Mouse (Mus musculus) retina, postnatal 1 day (tissue): ENCODE measurements around the gene Them5.

Source experiments
- DNase-seq: peaks from one replicate; pipeline ENCODE4 v3.0.0-alpha.2; 2012

The Them5 gene

GRCm38 (mm10) chr3:94372641-94373040 is 30.7 kb downstream of the Them5 start, which contains the start of gene Rorc:
Gene Rorc, plus strand, starts transcription at chr3:94372794.
- DNase-seq, result peak; percentile 32

DNA sequence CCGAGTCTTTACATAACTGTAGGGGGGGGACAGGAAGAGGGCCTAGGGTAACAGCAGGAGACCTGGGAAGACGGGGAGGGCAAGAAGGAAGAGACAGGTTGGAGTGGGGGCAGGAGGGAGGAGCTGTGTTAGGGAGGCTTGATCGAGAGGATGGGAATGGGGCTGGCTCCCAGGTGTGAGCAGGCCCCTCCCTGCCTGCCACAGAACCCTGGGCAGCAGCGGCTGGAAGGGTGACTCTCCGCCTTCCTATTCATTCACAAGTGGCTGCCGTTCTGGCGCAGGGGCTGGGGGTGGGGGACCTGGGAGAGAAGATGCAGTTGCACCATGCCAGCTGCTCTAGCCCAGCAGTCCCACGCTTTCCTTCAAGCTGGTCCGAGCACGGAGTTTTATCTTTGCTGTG is 31.2 kb downstream of the Them5 start:
- DNase-seq, result peak; percentile 44

DNA sequence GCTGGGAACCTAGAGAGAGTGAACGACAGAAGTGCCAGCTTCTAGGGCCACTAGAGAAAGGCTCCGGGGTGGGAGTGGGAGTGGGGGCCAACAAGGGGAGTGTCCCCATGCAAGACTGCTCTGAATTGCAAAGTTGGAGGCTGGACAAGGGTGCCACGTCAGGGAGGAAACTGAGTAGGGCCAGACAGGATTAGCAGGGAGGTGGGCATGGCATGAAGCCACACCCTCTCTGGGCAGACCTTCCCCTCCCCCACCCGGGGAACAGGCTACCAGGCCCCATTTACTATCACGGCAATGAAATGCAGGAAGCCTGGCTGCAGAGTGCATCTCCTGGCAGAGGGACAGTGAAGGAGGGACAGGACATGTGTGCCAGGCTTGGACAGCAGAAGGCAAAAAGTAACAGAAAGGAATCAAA is 31.7 kb downstream of the Them5 start:
- DNase-seq, result peak; percentile 67

DNA sequence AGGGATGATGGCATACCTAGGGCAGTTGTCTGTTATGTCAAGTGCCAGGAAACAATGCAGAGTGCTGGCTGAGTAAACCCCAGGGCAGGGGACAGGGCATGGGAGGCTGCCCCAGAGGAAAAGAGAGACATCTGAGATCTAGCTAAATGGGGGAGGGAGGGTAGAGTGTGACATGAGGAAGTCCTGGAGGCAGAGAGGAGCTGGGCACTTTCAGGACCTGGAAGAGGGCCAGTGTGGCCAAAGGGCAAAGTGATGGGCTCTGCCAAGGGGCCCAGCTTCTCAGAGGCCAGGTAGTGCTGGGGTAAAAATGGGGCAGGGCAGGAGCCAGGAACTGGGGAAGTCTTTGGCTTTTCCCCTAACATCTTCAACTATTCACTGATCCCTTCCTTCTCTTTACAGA is 32.7 kb downstream of the Them5 start:
- no peak for DNase-seq

DNA sequence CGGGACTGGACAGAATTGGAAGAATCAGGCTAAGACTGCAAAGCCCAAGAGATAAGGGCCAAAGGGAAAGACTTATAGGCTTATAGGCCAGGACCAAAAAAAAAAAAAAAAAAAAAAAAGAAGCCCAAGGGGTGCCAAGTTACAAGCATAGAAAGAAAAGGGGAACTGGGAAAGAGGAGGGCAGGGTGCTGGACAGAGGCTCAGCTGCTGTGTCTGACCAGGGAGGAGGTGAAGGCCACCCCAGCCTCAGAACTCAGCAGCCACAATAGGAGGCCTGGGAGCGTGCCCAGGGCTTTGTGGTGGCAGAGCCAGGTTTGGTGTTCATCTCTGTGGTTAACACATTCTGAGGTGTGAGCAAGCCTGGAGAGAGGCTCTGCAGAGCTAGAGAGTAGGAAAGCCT is 33.2 kb downstream of the Them5 start:
- no peak for DNase-seq

DNA sequence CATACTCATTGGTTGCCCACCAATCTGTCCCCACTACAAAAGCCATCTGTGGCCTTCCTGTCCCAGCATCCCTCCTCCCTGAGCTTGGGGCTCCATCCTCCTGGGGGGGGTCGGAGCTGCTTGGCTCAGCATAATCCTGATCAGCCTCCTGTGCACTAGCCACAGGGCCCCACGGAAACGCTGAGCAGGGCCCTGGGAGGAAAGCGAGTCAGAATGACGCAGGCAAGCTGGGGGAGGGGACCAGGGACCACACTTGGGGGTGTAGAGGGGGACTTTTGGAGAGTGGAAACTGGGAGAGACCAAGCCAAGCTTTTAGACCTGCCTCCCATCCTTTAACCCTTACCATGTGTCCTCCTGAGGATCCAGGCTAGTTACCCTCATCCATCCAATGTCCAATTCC is 34.0 kb downstream of the Them5 start:
- no peak for DNase-seq

DNA sequence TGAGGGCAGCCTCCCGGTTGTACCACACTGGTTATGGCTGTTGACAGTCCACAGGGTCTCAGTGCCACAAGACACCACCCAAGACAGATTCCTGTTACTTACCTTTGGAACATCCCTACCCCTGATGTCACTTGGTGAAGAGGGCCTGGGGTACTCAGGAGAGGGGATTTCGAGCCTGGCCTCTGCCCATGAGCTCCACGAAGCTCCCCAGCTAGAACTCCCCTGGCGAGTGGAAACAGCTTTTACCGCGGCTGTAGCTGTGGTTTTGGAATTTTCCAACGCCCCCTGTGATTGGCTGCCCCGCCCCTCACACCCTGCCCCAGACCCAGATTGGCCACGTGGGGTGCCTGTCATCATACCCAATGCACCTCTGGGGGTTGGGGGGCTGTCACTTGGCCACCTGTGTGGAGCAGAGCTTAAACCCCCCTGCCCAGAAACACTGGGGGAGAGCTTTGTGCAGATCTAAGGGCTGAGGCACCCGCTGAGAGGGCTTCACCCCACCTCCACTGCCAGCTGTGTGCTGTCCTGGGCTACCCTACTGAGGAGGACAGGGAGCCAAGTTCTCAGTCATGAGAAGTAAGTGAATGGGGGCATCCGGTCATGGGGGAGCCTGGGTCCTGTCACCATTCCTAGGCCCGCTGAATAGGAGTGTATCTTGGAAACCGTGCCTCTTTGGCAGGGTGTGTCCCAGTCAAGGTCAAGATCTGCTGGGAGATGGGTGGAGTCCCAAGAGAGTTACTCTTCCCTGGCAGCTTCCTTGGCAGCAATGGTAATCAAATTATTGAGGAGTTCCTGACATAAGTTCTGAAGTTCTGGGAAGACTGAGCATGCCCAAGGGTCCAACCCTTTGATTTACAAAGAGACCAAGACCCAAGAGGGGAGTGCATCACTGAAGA is 35.4 kb downstream of the Them5 start:
- DNase-seq, result no peak

GRCm38 (mm10) chr3:94379831-94380510 is 38.1 kb downstream of the Them5 start:
- no peak for DNase-seq

DNA sequence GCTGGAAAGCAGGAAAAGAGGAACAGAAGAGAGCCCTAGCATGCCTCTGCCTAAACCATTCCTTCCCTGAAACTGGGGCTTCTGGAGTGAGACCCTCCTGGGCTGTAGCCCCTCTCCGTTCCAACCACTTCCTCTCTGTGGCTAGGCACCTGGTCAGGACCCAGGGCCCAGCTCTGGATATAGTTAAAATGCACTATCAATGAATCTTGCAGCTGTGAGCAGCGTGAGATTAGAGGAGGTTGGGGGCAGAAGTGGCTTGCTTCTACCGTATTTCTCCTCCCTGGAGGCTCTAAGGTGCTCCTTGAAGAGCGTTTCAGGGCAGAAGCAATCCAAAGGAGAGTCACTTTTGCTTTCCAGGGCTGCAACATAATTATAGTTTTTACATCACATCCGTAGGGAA is 40.4 kb downstream of the Them5 start:
- DNase-seq, result no peak

- no peak for DNase-seq
These were observed 41.6 kb downstream of the Them5 start for GRCm38 (mm10) chr3:94383476-94383875.

DNA sequence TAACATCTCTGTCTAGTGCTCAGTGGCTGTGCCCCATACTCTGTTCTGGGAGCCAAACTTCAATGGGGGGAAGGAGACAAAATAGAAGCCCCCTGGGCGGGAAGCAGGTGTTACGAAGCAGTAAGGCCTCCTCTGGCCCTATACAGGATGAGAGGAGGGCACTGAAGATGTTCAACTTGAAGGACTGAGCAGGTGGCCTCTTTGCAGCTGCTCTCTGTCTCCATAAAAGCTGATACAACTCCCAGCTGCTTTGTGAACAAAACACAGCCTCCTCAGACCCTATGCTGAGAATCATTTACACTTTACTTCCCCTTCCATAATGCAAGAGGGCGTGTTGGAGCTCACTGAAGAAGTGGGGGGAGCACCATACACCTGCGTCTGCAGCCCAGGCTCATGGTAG is 44.8 kb downstream of the Them5 start:
- DNase-seq, result no peak

GRCm38 (mm10) chr3:94387391-94387790 is 45.5 kb downstream of the Them5 start:
- no peak for DNase-seq

DNA sequence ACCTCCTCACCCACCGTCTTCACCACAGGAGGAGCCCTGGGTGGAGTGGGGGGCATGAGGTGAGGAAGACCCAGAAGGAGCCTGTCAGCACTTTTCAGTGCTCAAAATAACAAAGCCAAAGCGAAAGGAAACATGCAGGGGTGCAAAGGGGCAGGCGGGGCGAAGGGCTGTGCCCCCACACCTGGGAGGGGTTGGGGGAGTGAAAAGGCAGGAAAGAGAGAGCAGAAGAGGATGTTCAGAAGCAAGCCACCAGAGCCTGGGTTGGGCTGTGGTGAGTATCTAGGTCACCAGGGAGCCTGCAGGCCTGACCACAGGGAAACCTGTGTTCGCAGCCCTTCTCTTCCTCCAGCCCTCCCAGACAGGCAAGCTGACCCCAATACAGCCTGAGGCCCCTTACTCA is 46.1 kb downstream of the Them5 start:
- peak; percentile 29 for DNase-seq

GRCm38 (mm10) chr3:94389420-94389819 is 47.5 kb downstream of the Them5 start:
- DNase-seq, result no peak

DNA sequence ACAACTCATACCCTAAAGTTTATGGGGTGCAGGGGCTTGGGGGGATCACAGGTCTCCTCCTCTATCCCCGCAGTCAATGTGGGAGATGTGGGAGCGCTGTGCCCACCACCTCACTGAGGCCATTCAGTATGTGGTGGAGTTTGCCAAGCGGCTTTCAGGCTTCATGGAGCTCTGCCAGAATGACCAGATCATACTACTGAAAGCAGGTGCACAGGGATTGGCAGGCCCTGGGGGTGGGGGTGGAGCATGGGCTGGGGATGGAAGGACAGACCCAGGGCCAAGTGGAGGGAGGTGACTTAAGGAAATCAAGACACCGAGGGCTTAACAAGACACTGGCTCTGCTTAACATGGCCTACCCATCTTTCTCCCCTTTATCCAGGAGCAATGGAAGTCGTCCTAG is 49.1 kb downstream of the Them5 start:
- no peak for DNase-seq

DNA sequence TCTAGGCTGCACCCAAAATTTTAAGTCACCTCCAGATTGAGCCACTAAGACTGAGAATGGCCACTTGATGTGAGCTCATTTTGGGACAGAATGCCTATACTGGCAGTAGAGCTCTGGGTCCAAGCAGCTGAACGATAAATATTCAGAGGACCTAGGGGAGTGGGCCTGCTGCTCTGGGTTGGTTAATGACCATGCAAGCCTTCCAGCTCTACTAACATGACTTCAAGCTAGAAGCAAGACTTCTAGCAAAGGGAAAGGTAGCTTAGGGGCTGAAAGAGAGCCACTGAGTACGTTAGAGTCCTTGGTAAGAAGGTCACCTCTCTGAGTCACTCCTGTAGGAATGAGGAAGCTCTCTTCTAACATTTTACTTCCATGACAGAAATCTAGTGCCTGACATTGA is 50.2 kb downstream of the Them5 start:
- no peak for DNase-seq

- DNase-seq, result no peak
These were observed 51.1 kb downstream of the Them5 start for GRCm38 (mm10) chr3:94393049-94393448.

- DNase-seq, result no peak
These were observed 54.4 kb downstream of the Them5 start for GRCm38 (mm10) chr3:94396336-94396735.

DNA sequence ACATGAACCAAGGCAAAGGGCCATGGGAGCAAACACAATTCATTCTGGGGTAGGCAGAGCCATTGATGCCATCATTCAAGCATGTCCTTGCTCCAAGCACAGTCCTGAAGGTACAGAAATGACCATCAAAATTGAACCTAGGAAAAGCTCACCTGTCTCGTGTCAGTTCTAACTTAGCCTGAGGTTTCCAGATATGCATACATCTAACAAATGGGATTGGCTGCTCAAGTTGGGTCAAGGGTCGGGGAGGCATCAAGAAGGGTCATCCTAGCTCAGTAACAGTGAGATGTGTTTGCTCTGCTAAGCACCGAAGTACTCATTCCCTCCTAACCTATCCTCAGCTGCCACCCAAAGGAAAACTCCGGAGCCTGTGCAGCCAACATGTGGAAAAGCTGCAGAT is 55.0 kb downstream of the Them5 start:
- no peak for DNase-seq
